Mouse (Mus musculus) frontal cortex, adult (tissue): ENCODE measurements around the gene Ovca2.

Experiments
- ATAC-seq: cut with Nextera tagmentation; 2 replicates; pipeline ENCODE4 v1.9.2; 2017; ENCODE audit warnings: mild to moderate bottlenecking, moderate library complexity, mixed read lengths; ENCODE audit not compliant: low TSS enrichment

Gene Ovca2

GRCm38 (mm10) chr11:75154053-75154585 lies 24.5 kb downstream of the Ovca2 start:
- ATAC-seq = no peak

GRCm38 (mm10) chr11:75152603-75153557 lies 25.8 kb downstream of the Ovca2 start:
- ATAC-seq = no peak

GRCm38 (mm10) chr11:75150346-75150745 lies 28.3 kb downstream of the Ovca2 start:
- ATAC-seq = no peak

GRCm38 (mm10) chr11:75148332-75149035 lies 30.2 kb downstream of the Ovca2 start:
- ATAC-seq = no peak

- no peak for ATAC-seq
Observed at GRCm38 (mm10) chr11:75147846-75148168, 30.8 kb downstream of the Ovca2 start.

- ATAC-seq = no peak; the same call in 1 of the 2 replicates
Observed at GRCm38 (mm10) chr11:75147106-75147845, 31.4 kb downstream of the Ovca2 start.

- no peak for ATAC-seq
Observed at GRCm38 (mm10) chr11:75145841-75146240, 32.8 kb downstream of the Ovca2 start.

GRCm38 (mm10) chr11:75142749-75143148 lies 35.9 kb downstream of the Ovca2 start:
- ATAC-seq = no peak

GRCm38 (mm10) chr11:75141913-75142312 lies 36.7 kb downstream of the Ovca2 start:
- ATAC-seq = no peak

- ATAC-seq = no peak
Observed at GRCm38 (mm10) chr11:75141038-75141437, 37.6 kb downstream of the Ovca2 start.

GRCm38 (mm10) chr11:75140431-75140830 lies 38.2 kb downstream of the Ovca2 start:
- no peak for ATAC-seq

GRCm38 (mm10) chr11:75139122-75139963 lies 39.3 kb downstream of the Ovca2 start:
- ATAC-seq = no peak

GRCm38 (mm10) chr11:75136666-75137398 lies 41.8 kb downstream of the Ovca2 start:
- no peak for ATAC-seq

- no peak for ATAC-seq
Observed at GRCm38 (mm10) chr11:75135358-75135757, 43.3 kb downstream of the Ovca2 start.

GRCm38 (mm10) chr11:75134485-75135068 lies 44.1 kb downstream of the Ovca2 start:
- ATAC-seq = no peak

- ATAC-seq = no peak
Observed at GRCm38 (mm10) chr11:75133951-75134350, 44.7 kb downstream of the Ovca2 start.

GRCm38 (mm10) chr11:75133391-75133790 lies 45.2 kb downstream of the Ovca2 start:
- ATAC-seq = no peak

- ATAC-seq = peak; percentile 84
Observed at GRCm38 (mm10) chr11:75132278-75132677, 46.4 kb downstream of the Ovca2 start.

- ATAC-seq = no peak
Observed at GRCm38 (mm10) chr11:75131300-75131699, 47.3 kb downstream of the Ovca2 start.

GRCm38 (mm10) chr11:75129481-75129880 lies 49.2 kb downstream of the Ovca2 start:
- ATAC-seq = no peak
